Mouse (Mus musculus) heart, adult 8-10 months (tissue): Measurements from ENCODE around the gene Ccdc80. TPM values are rescaled to one million over a fixed set of nuclear protein-coding genes. Genes with fewer than 3 reads are reported as not detected.

Experiments used
- DNase-seq: peaks from one replicate; pipeline ENCODE4 v3.0.0; 2022; ENCODE audit warnings: low spot score
- total RNA-seq, 4 experiments: library from RNA; stranded (reverse); gene quantifications; 2 replicates each; pipeline ENCODE4 v1.2.4; 2022

Gene Ccdc80
- total RNA-seq, result 10 to 100 TPM; 41.6 to 54.5 (median 48.7) TPM

- DNase-seq, result peak; percentile 53
Measured at GRCm38 (mm10) chr16:45093137-45093731, at the start of gene Ccdc80. TSS of gene Ccdc80 (plus strand) at chr16:45093402.

DNA sequence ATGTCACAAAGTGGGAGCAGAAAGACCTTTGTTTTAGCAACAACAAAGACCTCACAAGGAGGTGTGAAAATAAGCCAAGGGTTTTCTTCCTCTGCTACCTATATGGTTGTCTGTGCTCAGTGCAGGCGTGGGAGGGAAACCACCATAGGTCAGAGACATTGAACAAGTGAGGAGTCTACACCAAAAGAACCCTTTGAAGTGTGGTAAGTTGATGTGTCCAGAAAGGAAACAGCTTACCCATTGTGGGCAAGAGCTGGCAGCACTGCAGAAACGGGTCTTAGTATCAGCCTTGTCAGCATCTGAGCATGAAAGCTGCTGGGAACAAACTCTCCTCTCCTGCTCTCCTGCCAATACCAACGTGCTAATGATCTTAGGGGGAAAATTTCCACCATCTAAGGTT, 48.4 kb upstream of the Ccdc80 start:
- DNase-seq, result no peak

DNA sequence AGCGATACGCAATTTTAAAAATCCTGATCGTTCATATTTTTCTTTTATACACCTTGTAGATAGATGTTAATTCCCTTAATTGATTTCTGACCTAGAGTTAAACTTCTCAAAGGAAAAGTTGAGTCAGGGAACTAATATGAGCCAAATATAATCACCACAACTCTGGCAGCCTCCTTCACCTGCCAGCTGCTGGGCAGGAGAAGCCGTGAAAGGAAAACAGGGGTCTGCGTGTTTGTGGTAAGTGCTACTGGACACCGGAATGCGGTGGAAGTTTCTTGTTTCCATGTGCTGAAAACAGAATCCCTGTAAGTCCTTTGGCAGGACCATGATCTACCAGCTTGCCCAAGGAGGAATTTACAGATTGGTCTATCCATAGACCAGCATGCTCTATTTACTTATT, 36.0 kb upstream of the Ccdc80 start:
- DNase-seq, result no peak

GRCm38 (mm10) chr16:45057922-45058321, 35.3 kb upstream of the Ccdc80 start:
- DNase-seq, result no peak

DNA sequence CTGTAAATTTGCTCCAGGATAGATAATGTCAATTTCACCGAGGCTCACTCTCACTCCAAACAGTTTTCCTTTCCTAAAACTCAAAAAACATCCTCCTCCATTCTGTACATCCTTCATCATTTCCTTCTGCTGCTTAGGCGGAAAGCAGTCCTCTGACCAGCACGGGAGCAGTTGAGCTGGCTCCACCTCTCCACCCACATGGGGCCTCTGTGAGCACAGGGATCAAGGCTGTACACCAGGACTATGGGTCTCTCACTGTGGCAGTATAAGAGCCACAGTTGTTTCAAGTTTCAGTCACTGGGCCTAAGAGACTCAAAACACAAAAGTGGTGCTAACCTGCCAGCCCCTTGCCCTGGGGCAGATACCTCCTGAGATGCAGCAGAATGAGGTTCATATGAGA, 32.1 kb upstream of the Ccdc80 start:
- DNase-seq, result no peak

- DNase-seq, result peak; percentile 83
Measured at GRCm38 (mm10) chr16:45070383-45071083, 22.7 kb upstream of the Ccdc80 start.

GRCm38 (mm10) chr16:45071424-45071823, 21.8 kb upstream of the Ccdc80 start:
- DNase-seq, result no peak

DNA sequence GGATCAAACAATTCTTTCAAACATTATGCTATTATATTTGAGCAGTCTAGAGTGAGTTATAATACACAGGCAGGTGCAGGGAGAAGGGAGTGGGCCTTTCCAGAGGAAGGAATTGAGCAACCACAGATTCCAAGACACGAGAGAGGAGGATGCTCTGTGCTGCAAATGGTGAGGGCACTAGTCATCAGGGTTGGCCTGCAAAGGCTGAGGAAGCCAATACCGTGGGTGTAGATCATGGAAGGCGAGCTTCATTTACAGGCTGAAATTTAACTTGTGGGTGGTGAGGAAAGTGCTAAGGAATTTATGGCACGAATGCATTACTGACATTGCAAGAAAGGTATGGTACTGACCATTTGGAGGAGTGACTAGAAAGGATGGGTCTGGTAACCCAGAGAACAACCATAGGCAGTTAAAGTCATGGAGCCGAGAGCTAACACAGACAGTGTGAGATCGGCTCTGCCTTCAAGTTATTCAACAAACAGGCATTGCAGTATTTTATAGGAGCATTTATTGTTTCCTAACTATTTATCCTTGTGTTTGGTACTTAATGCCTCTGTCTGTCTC, 15.6 kb upstream of the Ccdc80 start:
- no peak for DNase-seq

DNA sequence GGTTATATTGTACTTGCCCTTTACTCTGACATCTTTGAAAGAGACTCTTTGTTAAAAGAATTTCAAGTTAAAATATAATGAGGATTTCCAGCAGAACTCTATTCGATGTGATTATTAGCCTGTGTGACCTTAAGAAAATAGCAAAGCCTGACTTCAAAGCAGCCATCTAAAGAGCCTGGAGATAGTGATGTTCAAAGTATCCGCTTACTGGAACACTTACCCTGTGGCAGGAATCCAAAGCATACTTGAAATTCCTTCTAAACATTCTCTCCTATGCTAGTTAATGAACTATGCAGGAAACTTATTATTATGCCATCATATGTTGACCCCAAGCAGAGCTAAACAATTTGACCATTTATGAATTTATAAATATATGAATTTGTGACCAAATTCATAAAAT, 13.9 kb upstream of the Ccdc80 start:
- no peak for DNase-seq

GRCm38 (mm10) chr16:45088842-45089241, 4.4 kb upstream of the Ccdc80 start:
- DNase-seq, result no peak

- DNase-seq, result peak; percentile 78
Measured at GRCm38 (mm10) chr16:45090005-45090404, 3.2 kb upstream of the Ccdc80 start.

DNA sequence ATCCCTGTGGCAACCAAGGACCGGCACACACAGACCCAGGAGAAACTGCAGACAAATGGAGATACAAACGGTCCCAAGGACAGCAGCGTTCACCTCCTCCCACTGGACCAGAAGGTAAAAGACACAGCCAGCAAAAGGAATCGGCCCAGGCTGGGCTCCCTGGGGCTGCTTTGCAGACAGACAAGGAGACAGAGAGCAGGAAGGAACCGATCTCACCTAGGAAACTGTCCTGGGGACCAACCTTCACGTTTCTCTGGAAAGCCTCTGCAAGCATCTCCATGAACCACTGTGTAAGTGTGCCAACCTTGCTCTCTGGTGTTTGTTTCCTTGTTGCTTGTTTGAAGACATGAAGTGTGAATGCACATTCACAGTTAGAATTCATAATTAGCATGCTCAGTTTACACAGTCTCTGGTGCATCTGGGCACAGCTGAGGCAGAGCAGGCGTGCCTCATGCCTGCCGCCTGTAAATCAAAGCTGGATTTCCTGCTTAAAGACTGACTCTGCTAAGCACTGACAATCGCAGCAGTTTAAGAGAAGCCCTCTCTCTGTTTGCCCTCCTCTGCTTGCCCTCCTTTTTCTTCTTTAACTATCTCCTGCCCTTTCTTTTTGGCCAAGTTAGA, 1.0 kb downstream of the Ccdc80 start:
- no peak for DNase-seq

- DNase-seq, result no peak
Measured at GRCm38 (mm10) chr16:45095030-45095429, 1.8 kb downstream of the Ccdc80 start.

GRCm38 (mm10) chr16:45095561-45096482, 2.6 kb downstream of the Ccdc80 start:
- DNase-seq, result no peak

DNA sequence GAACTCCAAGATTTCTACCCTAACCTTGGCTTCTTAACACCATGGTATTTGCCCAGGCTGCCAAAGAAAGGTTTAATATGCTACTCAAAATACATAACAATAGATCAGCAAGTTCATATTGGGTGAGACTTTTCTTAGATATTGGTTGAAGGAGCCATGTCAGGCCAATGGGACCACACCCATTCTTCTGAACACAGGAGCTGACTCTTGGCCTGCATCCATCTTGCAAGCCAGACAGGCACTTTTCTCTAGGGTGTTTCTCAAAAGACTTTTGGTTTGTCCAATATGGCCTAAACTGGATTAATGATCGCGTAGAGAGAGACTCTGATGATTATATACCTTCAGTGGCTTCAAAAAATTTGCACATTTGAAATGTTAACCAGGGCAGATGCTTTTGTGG, 4.3 kb downstream of the Ccdc80 start:
- no peak for DNase-seq

DNA sequence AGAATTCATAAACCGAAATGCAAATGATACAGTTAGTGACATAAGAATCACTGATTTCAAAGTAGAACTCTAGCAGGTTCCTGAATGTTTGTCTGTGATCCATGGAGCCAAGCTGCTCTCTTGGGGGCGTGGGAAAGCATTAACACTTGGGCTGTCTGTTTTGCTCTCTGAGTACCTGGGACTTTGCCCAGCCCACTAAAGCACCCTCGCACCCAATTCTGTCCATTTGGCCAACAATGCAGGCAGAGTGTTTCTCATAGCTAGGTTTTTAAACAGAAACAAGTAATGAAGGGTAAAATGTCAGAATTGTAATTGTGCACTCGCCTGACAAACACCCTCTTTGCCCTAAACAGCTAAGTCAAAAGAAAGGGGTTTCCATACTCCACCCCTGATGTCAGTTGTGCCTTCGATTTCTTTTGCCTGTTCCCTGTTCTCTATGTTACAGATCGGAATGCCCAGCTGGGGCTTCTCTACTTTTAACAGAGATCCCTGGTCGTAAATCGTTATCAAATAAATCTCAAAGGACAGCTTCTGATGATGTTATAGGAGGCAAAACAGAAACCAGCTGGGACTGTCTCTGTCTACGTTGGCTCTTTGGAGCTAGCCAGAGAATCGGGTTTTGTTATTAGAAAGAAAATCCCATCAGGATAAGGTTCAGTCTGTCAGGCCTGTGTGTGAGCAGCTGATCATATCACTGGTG, 5.1 kb downstream of the Ccdc80 start:
- DNase-seq, result no peak

GRCm38 (mm10) chr16:45098886-45099210, 5.6 kb downstream of the Ccdc80 start:
- no peak for DNase-seq

DNA sequence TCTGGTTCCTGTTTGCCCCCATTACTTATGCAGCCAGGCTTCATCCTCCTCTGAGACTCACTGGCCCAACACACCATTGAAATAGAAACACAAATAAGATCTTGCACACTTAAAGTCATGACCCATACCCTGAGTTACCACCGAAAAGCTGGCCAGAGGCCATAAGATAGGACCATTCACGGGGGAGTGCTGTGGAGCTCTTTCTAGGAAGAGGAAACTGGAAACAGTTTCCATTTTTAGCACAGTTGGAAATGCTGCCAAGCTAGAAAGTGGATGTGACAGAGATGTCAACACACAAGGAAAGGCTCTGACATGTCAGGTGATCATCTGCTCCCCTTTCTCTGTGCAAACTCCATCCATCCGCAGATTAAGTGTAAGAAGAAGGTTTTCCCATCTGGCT, 7.7 kb downstream of the Ccdc80 start:
- DNase-seq, result peak; percentile 63

- DNase-seq, result no peak
Measured at GRCm38 (mm10) chr16:45104993-45105392, 11.8 kb downstream of the Ccdc80 start.

GRCm38 (mm10) chr16:45108203-45108878, 15.1 kb downstream of the Ccdc80 start:
- no peak for DNase-seq

DNA sequence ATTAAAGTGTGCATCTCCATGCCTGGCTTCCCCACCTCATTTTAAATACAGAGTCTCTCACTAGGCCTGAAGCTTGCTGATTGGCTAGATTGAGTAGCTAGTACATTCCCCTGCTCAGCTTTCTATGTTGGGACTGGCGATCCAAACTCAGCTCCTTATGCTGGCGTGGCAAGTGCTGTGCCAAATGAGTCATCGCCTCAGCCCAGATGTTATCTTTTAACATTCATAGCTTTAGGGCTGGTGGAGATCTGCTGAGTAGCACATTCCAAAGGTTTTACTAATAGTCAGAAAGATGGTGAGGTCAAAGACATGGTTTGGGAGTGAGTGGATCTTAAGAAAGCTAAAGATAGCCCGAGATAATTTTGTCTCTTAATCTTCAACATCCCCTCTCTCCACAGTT, 17.3 kb downstream of the Ccdc80 start:
- peak; percentile 61 for DNase-seq
